Mouse (Mus musculus): Measurements from ENCODE around the gene Dpt. TPM values are rescaled to one million over a fixed set of nuclear protein-coding genes. Genes with fewer than 3 reads are reported as not detected.

Gene Dpt
- polyA plus RNA-seq (2017; shearing (Covaris generic)), result under 1 TPM; 0.59 to 0.93 TPM

GRCm38 (mm10) chr1:164796471-164796870 lies at the start of gene Dpt:
TSS of gene Dpt (plus strand) at chr1:164796644.

Other genes with a start within 250 kb of the Dpt start
- gene Xcl1, start 138.9 kb downstream of the Dpt start, polyA plus RNA-seq (2017; shearing (Covaris generic)), result 10 to 100 TPM in 1 of 2 experiments, under 1 TPM in 1; 0.95 to 24.6 TPM